Mouse (Mus musculus) heart, embryonic 13.5 days (tissue): ENCODE measurements at regions not wholly inside any gene's neighbourhood (a gene's known extent, or its start where the extent isn't known, plus 50 kb on each side); places are given as distances from the start of the nearest gene placed in this dataset.

Experiments
- ATAC-seq: fragments of 200-750 bp; cut with Nextera tagmentation; 2 replicates; pipeline ENCODE4 v1.8.0; 2017; ENCODE audit warnings: moderate TSS enrichment; ENCODE audit not compliant: insufficient number of reproducible peaks, low FRiP score, low TSS enrichment; ENCODE audit errors: extremely low read depth
- H3K27ac ChIP-seq: fragments of 300-500 bp; sonication (generic); replicated peaks from 2 replicates; pipeline ENCODE4 v1.5.1; 2015; ENCODE audit warnings: moderate library complexity, mild to moderate bottlenecking, inconsistent platforms
- H3K27me3 ChIP-seq: fragments of 300-500 bp; sonication (generic); replicated peaks from 2 replicates; pipeline ENCODE4 v1.6.1; 2015; ENCODE audit warnings: mild to moderate bottlenecking, inconsistent platforms
- H3K36me3 ChIP-seq: fragments of 300-500 bp; sonication (generic); 2 replicates; pipeline ENCODE4 v1.6.1; 2015; ENCODE audit warnings: mild to moderate bottlenecking, inconsistent platforms
- H3K4me1 ChIP-seq: fragments of 300-500 bp; sonication (generic); 2 replicates; pipeline ENCODE4 v1.6.1; 2015; ENCODE audit warnings: inconsistent platforms
- H3K4me2 ChIP-seq: fragments of 300-500 bp; sonication (generic); 2 replicates; pipeline ENCODE4 v1.6.1; 2015; ENCODE audit warnings: inconsistent platforms, mild to moderate bottlenecking, moderate library complexity
- H3K4me3 ChIP-seq: fragments of 300-500 bp; sonication (generic); 2 replicates; pipeline ENCODE4 v1.5.1; 2015; ENCODE audit warnings: moderate library complexity, mild to moderate bottlenecking, inconsistent platforms
- H3K9ac ChIP-seq: fragments of 300-500 bp; sonication (generic); 2 replicates; pipeline ENCODE4 v1.6.1; 2015; ENCODE audit warnings: inconsistent platforms, mild to moderate bottlenecking, moderate library complexity
- H3K9me3 ChIP-seq: fragments of 300-500 bp; sonication (generic); 2 replicates; pipeline ENCODE4 v1.6.1; 2016; ENCODE audit warnings: inconsistent platforms
- WGBS: fragments of 180-500 bp; shearing (Covaris S2); methylation state at CpG from one replicate; pipeline ENCODE4 v1.1.7; 2015; ENCODE audit warnings: mixed read lengths; 5-methylcytosine and 5-hydroxymethylcytosine counted together

- Histone ChIP-seq H3K4me3 (no peak overlapping the region), H3K27ac (no peak overlapping the region), H3K9ac (no peak overlapping the region), H3K4me1 (no peaks in the 10 kb centered on the region; the same call in 1 of the 2 replicates), H3K4me2 (no peak overlapping the region), H3K27me3 (no peaks in the 10 kb centered on the region), H3K9me3 (no peaks in the 10 kb centered on the region), H3K36me3 (no peaks in the 10 kb centered on the region)
- ATAC-seq = no peak
- WGBS = 76% methylated on average over 3 of the region's 3 CpGs
Observed at GRCm38 (mm10) chr2:12761461-12761860, 162.4 kb upstream of the Pter start.

- no peak for ATAC-seq
- Histone ChIP-seq H3K4me2 (no peak overlapping the region), H3K9me3 (no peaks in the 10 kb centered on the region), H3K4me1 (no peaks in the 10 kb centered on the region), H3K27ac (no peak overlapping the region), H3K4me3 (no peak overlapping the region), H3K36me3 (no peaks in the 10 kb centered on the region), H3K9ac (no peak overlapping the region), H3K27me3 (no peaks in the 10 kb centered on the region)
- WGBS = 75% methylated on average over 1 of the region's 1 CpGs
Observed at GRCm38 (mm10) chr2:12764510-12764909, 159.3 kb upstream of the Pter start.

GRCm38 (mm10) chr2:12765336-12765735 is 158.5 kb upstream of the Pter start:
- H3K4me2 ChIP-seq = no peak overlapping the region
- no peaks in the 10 kb centered on the region for H3K36me3 ChIP-seq
- no peak overlapping the region for H3K27ac ChIP-seq
- H3K9ac ChIP-seq = no peak overlapping the region
- no peak overlapping the region for H3K4me3 ChIP-seq
- no peak for ATAC-seq
- 76% methylated on average over 2 of the region's 2 CpGs for WGBS
- no peaks in the 10 kb centered on the region for H3K9me3 ChIP-seq
- H3K27me3 ChIP-seq = no peaks in the 10 kb centered on the region
- H3K4me1 ChIP-seq = no peaks in the 10 kb centered on the region

GRCm38 (mm10) chr2:12776866-12777265 is 147.0 kb upstream of the Pter start:
- no peak overlapping the region for H3K9ac ChIP-seq
- no peak overlapping the region for H3K4me3 ChIP-seq
- H3K9me3 ChIP-seq = no peaks in the 10 kb centered on the region
- no peaks in the 10 kb centered on the region for H3K36me3 ChIP-seq
- H3K4me2 ChIP-seq = no peak overlapping the region
- ATAC-seq = no peak
- 66% methylated on average over 3 of the region's 3 CpGs for WGBS
- no peak overlapping the region for H3K27ac ChIP-seq
- no peaks in the 10 kb centered on the region for H3K27me3 ChIP-seq
- H3K4me1 ChIP-seq = no peaks in the 10 kb centered on the region

GRCm38 (mm10) chr2:12777696-12778095 is 146.1 kb upstream of the Pter start:
- Histone ChIP-seq H3K4me3 (no peak overlapping the region), H3K4me2 (no peak overlapping the region), H3K9me3 (no peaks in the 10 kb centered on the region), H3K9ac (no peak overlapping the region), H3K4me1 (no peaks in the 10 kb centered on the region), H3K27me3 (no peaks in the 10 kb centered on the region), H3K36me3 (no peaks in the 10 kb centered on the region), H3K27ac (no peak overlapping the region)
- WGBS = 55% methylated on average over 2 of the region's 2 CpGs
- ATAC-seq = no peak

GRCm38 (mm10) chr2:12792596-12792995 is 131.2 kb upstream of the Pter start:
- no peaks in the 10 kb centered on the region for H3K9me3 ChIP-seq
- no peak overlapping the region for H3K27ac ChIP-seq
- H3K27me3 ChIP-seq = no peaks in the 10 kb centered on the region
- 72% methylated on average over 2 of the region's 2 CpGs for WGBS
- H3K9ac ChIP-seq = no peak overlapping the region
- no peaks in the 10 kb centered on the region for H3K36me3 ChIP-seq
- ATAC-seq = no peak
- no peak overlapping the region for H3K4me3 ChIP-seq
- no peak overlapping the region for H3K4me2 ChIP-seq
- H3K4me1 ChIP-seq = no peaks in the 10 kb centered on the region

GRCm38 (mm10) chr2:12797615-12798169 is 126.1 kb upstream of the Pter start:
- no peak for ATAC-seq
- Histone ChIP-seq H3K27ac (no peak overlapping the region), H3K4me2 (no peak overlapping the region), H3K4me1 (no peaks in the 10 kb centered on the region), H3K9ac (no peak overlapping the region), H3K4me3 (no peak overlapping the region), H3K36me3 (no peaks in the 10 kb centered on the region), H3K27me3 (no peaks in the 10 kb centered on the region), H3K9me3 (no peaks in the 10 kb centered on the region)
- WGBS = 72% methylated on average over 1 of the region's 1 CpGs

- Histone ChIP-seq H3K27ac (no peak overlapping the region), H3K9me3 (no peaks in the 10 kb centered on the region), H3K4me2 (no peak overlapping the region), H3K9ac (no peak overlapping the region), H3K4me1 (no peaks in the 10 kb centered on the region), H3K36me3 (no peaks in the 10 kb centered on the region), H3K27me3 (no peaks in the 10 kb centered on the region), H3K4me3 (no peak overlapping the region)
- ATAC-seq = no peak
- 75% methylated on average over 4 of the region's 4 CpGs for WGBS
Observed at GRCm38 (mm10) chr2:12799153-12799925, 124.5 kb upstream of the Pter start.

GRCm38 (mm10) chr2:12802667-12803066 is 121.2 kb upstream of the Pter start:
- ATAC-seq = no peak
- no peak overlapping the region for H3K9ac ChIP-seq
- H3K4me2 ChIP-seq = no peak overlapping the region
- no peaks in the 10 kb centered on the region for H3K4me1 ChIP-seq
- no peaks in the 10 kb centered on the region for H3K27me3 ChIP-seq
- no peaks in the 10 kb centered on the region for H3K9me3 ChIP-seq
- no peak overlapping the region for H3K27ac ChIP-seq
- WGBS = 81% methylated on average over 1 of the region's 1 CpGs
- no peak overlapping the region for H3K4me3 ChIP-seq
- no peaks in the 10 kb centered on the region for H3K36me3 ChIP-seq

GRCm38 (mm10) chr2:12805096-12805495 is 118.7 kb upstream of the Pter start:
- no peak overlapping the region for H3K4me3 ChIP-seq
- no peaks in the 10 kb centered on the region for H3K27me3 ChIP-seq
- H3K36me3 ChIP-seq = no peaks in the 10 kb centered on the region
- no peaks in the 10 kb centered on the region for H3K9me3 ChIP-seq
- no peak overlapping the region for H3K27ac ChIP-seq
- no peak overlapping the region for H3K9ac ChIP-seq
- H3K4me1 ChIP-seq = no peaks in the 10 kb centered on the region
- ATAC-seq = no peak
- H3K4me2 ChIP-seq = no peak overlapping the region
- 67% methylated on average over 2 of the region's 2 CpGs for WGBS

GRCm38 (mm10) chr2:12808466-12808865 is 115.4 kb upstream of the Pter start:
- no peak overlapping the region for H3K4me3 ChIP-seq
- H3K27me3 ChIP-seq = no peaks in the 10 kb centered on the region
- no peaks in the 10 kb centered on the region for H3K4me1 ChIP-seq
- no peak overlapping the region for H3K9ac ChIP-seq
- no peaks in the 10 kb centered on the region for H3K9me3 ChIP-seq
- no peak overlapping the region for H3K27ac ChIP-seq
- no peak overlapping the region for H3K4me2 ChIP-seq
- WGBS = 63% methylated on average over 5 of the region's 5 CpGs
- H3K36me3 ChIP-seq = no peaks in the 10 kb centered on the region
- ATAC-seq = no peak

GRCm38 (mm10) chr2:12815339-12815738 is 108.5 kb upstream of the Pter start:
- no peak overlapping the region for H3K9ac ChIP-seq
- no peak overlapping the region for H3K4me3 ChIP-seq
- no peaks in the 10 kb centered on the region for H3K9me3 ChIP-seq
- no peaks in the 10 kb centered on the region for H3K36me3 ChIP-seq
- H3K27ac ChIP-seq = no peak overlapping the region
- no peaks in the 10 kb centered on the region for H3K27me3 ChIP-seq
- 75% methylated on average over 5 of the region's 5 CpGs for WGBS
- no peak overlapping the region for H3K4me2 ChIP-seq
- no peak for ATAC-seq
- peaks cover 5% of the 10 kb centered on the region; the same call in 1 of the 2 replicates for H3K4me1 ChIP-seq
